ENCODE assay signal across 9 mouse cellular contexts in genomic region chr19:8898576-8898975, GRCm38 (mm10). TPM values are rescaled to one million over a fixed set of nuclear protein-coding genes. Genes with fewer than 3 reads are reported as not detected.
A peak's percentile ranks its signal among the peaks of the same experiment; 100 is the strongest.
DNase-seq lines count a peak whose midpoint lies in the region; ATAC-seq lines count a peak whose summit lies in the region.
"Had no signal": no experiment of that assay in that cellular context is flagged by ENCODE, and none has a peak within 500 bp of the region (broad histone marks: within the 10 kb centered on the region; RNA-seq: fewer than 3 reads in every experiment).

No protein-coding gene starts in this region.

- no peak for DNase-seq in heart, postnatal 14 days
- peak; percentile 49 for DNase-seq in A20 (ENCODE audit: low read depth, low spot score)
- DNase-seq in liver, embryonic 13.5 days = no peak
- DNase-seq in embryo, embryonic 10.5 days (ENCODE audit: low spot score) = no peak
- no peak for DNase-seq in adrenal gland, adult 8-10 months
- DNase-seq in embryo, embryonic 9.5 days (ENCODE audit: extremely low spot score) = no peak

- no peaks in the 10 kb centered on the region for H3K27me3 ChIP-seq in heart, embryonic 12.5 days (replicated peaks)
- H3K27me3 ChIP-seq in liver, embryonic 13.5 days = no peaks in the 10 kb centered on the region
- H3K27me3 ChIP-seq: Patski had no signal

- H3K27ac ChIP-seq in heart, embryonic 12.5 days (ENCODE audit: poor library complexity, severe bottlenecking) = peak overlapping the region; percentile 86
- peak overlapping the region; percentile 91 for H3K27ac ChIP-seq in liver, embryonic 13.5 days

- peak overlapping the region; percentile 97 for H3K4me3 ChIP-seq in heart, embryonic 12.5 days
- H3K4me3 ChIP-seq in liver, embryonic 13.5 days (replicated peaks) = peak overlapping the region; percentile 93

- no peaks in the 10 kb centered on the region for H3K9me3 ChIP-seq in heart, embryonic 12.5 days (replicated peaks)
- no peaks in the 10 kb centered on the region for H3K9me3 ChIP-seq in liver, embryonic 13.5 days (replicated peaks)

- WGBS in heart, embryonic 12.5 days = 6% methylated on average over 13 of the region's 13 CpGs
- WGBS in liver, embryonic 13.5 days (ENCODE audit: insufficient replicate concordance) = 2% methylated on average over 13 of the region's 13 CpGs

- peak overlapping the region; percentile 94 for H3K4me2 ChIP-seq in heart, embryonic 12.5 days
- H3K4me2 ChIP-seq in liver, embryonic 13.5 days = peak overlapping the region; percentile 88

- peaks cover 36% of the 10 kb centered on the region for H3K4me1 ChIP-seq in heart, embryonic 12.5 days (replicated peaks)
- H3K4me1 ChIP-seq in liver, embryonic 13.5 days (replicated peaks) = peaks cover 64% of the 10 kb centered on the region

- H3K9ac ChIP-seq in heart, embryonic 12.5 days = peak overlapping the region; percentile 96
- H3K9ac ChIP-seq in liver, embryonic 13.5 days = peak overlapping the region; percentile 97

- intact Hi-C loops in heart, postnatal 14 days (cut with DNase I) = loop anchor here (2.0 kb wide), 1 partner anchor 22 kb away; the partner anchor contains the start of gene B3gat3

- no peak for ATAC-seq in heart, embryonic 12.5 days (ENCODE audit: insufficient number of reproducible peaks, low FRiP score)
- ATAC-seq in erythroblast, adult 5-6 weeks (replicated peaks; ENCODE audit: low FRiP score, poor library complexity, severe bottlenecking) = peak; percentile 40
- ATAC-seq in liver, embryonic 13.5 days (ENCODE audit: low read depth) = no peak

- H3K36me3 ChIP-seq in heart, embryonic 12.5 days = peaks cover 49% of the 10 kb centered on the region
- peaks cover 52% of the 10 kb centered on the region for H3K36me3 ChIP-seq in liver, embryonic 13.5 days

RNA-seq across cellular contexts. Expression of gene Ganab, which starts 0.7 kb away (rescaled TPM):
- polyA plus RNA-seq in heart, embryonic 12.5 days (2016; fragmentation: Nextera tagmentation; extraction: Ambion mirVana) = 78.7 and 83.6 TPM in 2 replicates
- total RNA-seq in heart, postnatal 14 days (2021) = 10 to 100 TPM; 60.6 to 63.7 TPM
- 12.7 and 20.9 TPM in 2 replicates for total RNA-seq in erythroblast, adult 5-6 weeks (2015; ENCODE audit: low replicate concordance)
- 19.5 and 20.4 TPM in 2 replicates for total RNA-seq in erythroblast, adult 5-6 weeks (2017; ENCODE audit: low replicate concordance)
- polyA plus RNA-seq in liver, embryonic 13.5 days (2015; fragmentation: Nextera tagmentation; extraction: Ambion mirVana) = 41.4 and 52.7 TPM in 2 replicates
- 100 to 1,000 TPM; 204 to 232 (median 222) TPM for total RNA-seq in adrenal gland, adult 8-10 months (2022)

RNA-seq across cellular contexts. Expression of gene Ints5, which starts 5.8 kb away (rescaled TPM):
- 28.9 and 30.1 TPM in 2 replicates for polyA plus RNA-seq in heart, embryonic 12.5 days (2016; fragmentation: Nextera tagmentation; extraction: Ambion mirVana)
- total RNA-seq in heart, postnatal 14 days (2021) = 10 to 100 TPM; 12.3 to 12.9 TPM
- 2.3 and 7.1 TPM in 2 replicates for total RNA-seq in erythroblast, adult 5-6 weeks (2015; ENCODE audit: low replicate concordance)
- 4.7 and 5.4 TPM in 2 replicates for total RNA-seq in erythroblast, adult 5-6 weeks (2017; ENCODE audit: low replicate concordance)
- 26.1 and 26.5 TPM in 2 replicates for polyA plus RNA-seq in liver, embryonic 13.5 days (2015; fragmentation: Nextera tagmentation; extraction: Ambion mirVana)
- total RNA-seq in adrenal gland, adult 8-10 months (2022) = 10 to 100 TPM; 22.9 to 27.8 (median 25.0) TPM

RNA-seq across cellular contexts. Expression of gene Gm49416, which starts 9.8 kb away (rescaled TPM):
- polyA plus RNA-seq in heart, embryonic 12.5 days (2016; fragmentation: Nextera tagmentation; extraction: Ambion mirVana) = not detected in 2 replicates
- 1 to 10 TPM in 1 of 2 experiments, not detected in 1; 1.2 TPM for total RNA-seq in heart, postnatal 14 days (2021)
- total RNA-seq in erythroblast, adult 5-6 weeks (2015; ENCODE audit: low replicate concordance) = not detected in 2 replicates
- not detected in 2 replicates for total RNA-seq in erythroblast, adult 5-6 weeks (2017; ENCODE audit: low replicate concordance)
- polyA plus RNA-seq in liver, embryonic 13.5 days (2015; fragmentation: Nextera tagmentation; extraction: Ambion mirVana) = not detected in 2 replicates
- 10 to 100 TPM in 1 of 4 experiments, 1 to 10 TPM in 3; 2.6 to 10.6 (median 6.0) TPM for total RNA-seq in adrenal gland, adult 8-10 months (2022)

RNA-seq across cellular contexts. Expression of gene 1810009A15Rik, which starts 9.9 kb away (rescaled TPM):
- 64.2 and 64.5 TPM in 2 replicates for polyA plus RNA-seq in heart, embryonic 12.5 days (2016; fragmentation: Nextera tagmentation; extraction: Ambion mirVana)
- 10 to 100 TPM; 16.0 to 16.4 TPM for total RNA-seq in heart, postnatal 14 days (2021)
- total RNA-seq in erythroblast, adult 5-6 weeks (2015; ENCODE audit: low replicate concordance) = 14.6 and 21.3 TPM in 2 replicates
- total RNA-seq in erythroblast, adult 5-6 weeks (2017; ENCODE audit: low replicate concordance) = 13.5 and 23.3 TPM in 2 replicates
- polyA plus RNA-seq in liver, embryonic 13.5 days (2015; fragmentation: Nextera tagmentation; extraction: Ambion mirVana) = 89.5 and 92.3 TPM in 2 replicates
- total RNA-seq in adrenal gland, adult 8-10 months (2022) = 10 to 100 TPM; 32.6 to 54.7 (median 45.3) TPM

RNA-seq across cellular contexts. Expression of gene Gm49403, which starts 14.8 kb away (rescaled TPM):
- not detected in 2 replicates for polyA plus RNA-seq in heart, embryonic 12.5 days (2016; fragmentation: Nextera tagmentation; extraction: Ambion mirVana)
- not detected for total RNA-seq in heart, postnatal 14 days (2021)
- not detected in 2 replicates for total RNA-seq in erythroblast, adult 5-6 weeks (2015; ENCODE audit: low replicate concordance)
- total RNA-seq in erythroblast, adult 5-6 weeks (2017; ENCODE audit: low replicate concordance) = not detected in 2 replicates
- polyA plus RNA-seq in liver, embryonic 13.5 days (2015; fragmentation: Nextera tagmentation; extraction: Ambion mirVana) = not detected in 2 replicates
- not detected for total RNA-seq in adrenal gland, adult 8-10 months (2022)
- polyA plus RNA-seq: Patski had no signal
